Mouse (Mus musculus) lung, adult 2 months (tissue): Measurements from ENCODE around the gene Kcnma1.

Experiments
- CTCF ChIP-seq: fragments of 200-500 bp; IDR thresholded peaks from 2 replicates; pipeline ENCODE4 v1.5.1; 2011; ENCODE audit warnings: mild to moderate bottlenecking, low read length, control low read depth; ENCODE audit not compliant: insufficient read depth
- POLR2A ChIP-seq: fragments of 200-500 bp; IDR thresholded peaks from 2 replicates; pipeline ENCODE4 v1.6.1; 2011; ENCODE audit warnings: low read depth, mild to moderate bottlenecking, control low read depth, low read length, borderline replicate concordance; ENCODE audit errors: extremely low read depth

DNA sequence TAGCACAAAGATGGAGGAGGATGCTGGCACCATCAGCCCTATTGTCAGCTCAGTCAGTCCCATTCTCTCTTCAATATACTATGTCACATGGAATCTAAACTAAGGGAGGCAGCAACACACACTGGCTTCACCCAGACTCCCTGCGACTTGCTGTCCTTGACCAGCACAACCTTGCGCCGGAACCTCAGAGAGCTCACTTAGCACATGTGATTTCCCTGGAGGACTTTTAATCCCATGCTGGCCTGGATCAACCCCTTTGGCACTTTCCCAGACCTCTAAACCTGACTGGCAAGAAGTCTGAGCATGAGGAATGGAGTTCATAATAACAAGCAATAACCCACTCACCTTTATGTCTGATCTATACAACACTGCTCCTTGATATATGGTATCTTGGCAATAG, 280.1 kb downstream of the Kcnma1 start:
- TF ChIP-seq POLR2A (no peak), CTCF (no peak)
